Mouse (Mus musculus) B cell, adult 2 months (primary cell): ENCODE results near the gene Pphln1.
A peak's percentile ranks its signal among the peaks of the same experiment; 100 is the strongest.

Experiments
- DNase-seq, 2 experiments: peaks; one replicate each; pipeline ENCODE4 v3.0.0; 2022

Gene Pphln1

DNA sequence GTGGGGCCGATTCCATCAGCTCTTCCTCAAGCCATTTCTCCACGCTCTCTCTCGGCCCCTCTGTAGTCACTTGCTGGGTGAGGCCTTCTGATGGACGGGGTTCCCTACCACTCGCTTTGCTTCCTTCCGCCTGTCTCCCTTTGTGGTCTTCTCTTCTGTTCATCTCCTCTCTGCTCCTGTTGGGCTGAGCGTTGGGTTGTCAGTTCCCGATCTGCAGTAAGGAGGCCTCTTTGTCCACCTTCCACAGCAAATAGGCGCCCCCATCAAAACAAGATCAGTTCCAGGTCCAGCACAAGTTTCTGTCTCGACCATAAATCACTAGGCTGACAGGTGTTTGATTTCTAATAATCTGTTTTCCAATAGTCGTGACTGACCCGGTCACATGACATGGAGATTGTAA, 37.8 kb downstream of the Pphln1 start:
- no peak for DNase-seq

DNA sequence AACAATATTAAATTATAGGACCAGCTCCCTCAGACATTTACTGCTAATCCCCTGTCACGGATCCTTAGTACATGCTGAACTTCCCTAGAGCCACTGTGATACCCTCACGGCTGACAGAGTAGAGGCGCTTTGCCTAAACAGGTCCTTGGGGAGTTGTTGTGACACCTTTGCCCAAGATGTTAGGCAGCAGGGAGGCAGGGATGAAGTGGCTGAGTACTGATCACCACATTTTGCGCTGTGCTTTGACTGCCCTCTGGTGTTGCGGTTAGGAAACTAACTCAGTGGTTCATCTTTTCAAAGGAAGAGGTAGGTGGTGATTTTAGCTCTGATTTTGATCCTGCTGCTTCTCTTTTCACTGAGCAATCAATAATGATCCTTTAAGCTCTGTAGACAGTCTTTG, 40.5 kb downstream of the Pphln1 start:
- peak; percentile 68 for DNase-seq

DNA sequence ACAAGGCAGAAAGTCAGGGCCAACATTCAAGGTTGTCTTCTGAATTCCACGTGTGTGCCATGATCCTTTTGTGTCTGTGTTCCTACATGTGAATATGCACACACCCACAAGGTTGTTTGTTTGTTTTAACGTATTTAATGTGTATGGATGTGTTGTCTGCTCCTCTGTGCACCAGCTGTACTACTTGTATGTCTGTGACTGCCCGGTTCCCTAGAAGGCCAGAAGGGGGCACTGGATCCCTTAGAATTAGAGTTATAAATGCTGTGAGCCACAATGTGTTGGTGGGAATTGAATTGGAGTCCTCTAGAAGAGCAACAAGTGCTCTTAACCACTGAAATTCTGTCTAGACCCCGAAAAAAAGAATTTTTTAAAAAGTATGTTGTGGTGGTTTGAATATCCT, 44.1 kb downstream of the Pphln1 start:
- DNase-seq: peak; percentile 11 to 27

DNA sequence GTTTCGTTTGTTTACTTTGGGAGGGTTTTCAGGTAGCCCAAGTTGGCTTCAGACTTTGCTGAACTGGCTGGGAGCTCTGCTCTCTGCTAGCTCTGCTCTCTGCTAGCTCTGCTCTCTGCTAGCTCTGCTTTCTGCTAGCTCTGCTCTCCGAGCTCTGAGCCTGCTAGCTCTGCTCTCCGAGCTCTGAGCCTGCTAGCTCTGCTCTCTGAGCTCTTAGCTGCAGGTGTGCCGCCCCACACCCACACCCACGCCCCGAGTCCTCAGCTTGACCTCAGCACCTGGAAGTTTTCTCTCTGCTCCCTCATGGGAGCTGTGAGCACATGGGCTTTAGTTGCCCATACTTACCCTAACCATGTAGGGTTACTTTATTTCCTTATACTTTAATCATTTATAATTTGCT, 45.5 kb downstream of the Pphln1 start:
- DNase-seq: no peak

DNA sequence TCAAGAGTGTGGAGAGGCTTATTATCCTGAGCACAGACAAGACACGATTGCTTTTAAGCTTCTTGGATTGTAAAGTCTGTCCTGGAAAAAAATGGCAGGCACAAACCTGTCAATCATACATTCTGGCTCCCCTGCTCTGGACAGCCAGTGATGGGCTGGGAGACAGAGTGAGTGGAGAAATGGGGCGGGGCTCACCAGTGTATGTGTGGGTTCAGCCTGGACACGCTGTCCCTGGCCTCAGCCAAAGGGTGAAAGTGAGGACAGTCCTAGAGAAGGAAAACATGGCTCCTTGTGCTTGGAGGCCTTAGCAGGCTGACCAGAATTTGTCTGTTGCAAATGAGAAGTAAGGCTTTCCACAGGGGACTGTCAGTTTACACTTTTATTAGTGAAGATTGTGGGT, 50.7 kb downstream of the Pphln1 start:
- no peak for DNase-seq

DNA sequence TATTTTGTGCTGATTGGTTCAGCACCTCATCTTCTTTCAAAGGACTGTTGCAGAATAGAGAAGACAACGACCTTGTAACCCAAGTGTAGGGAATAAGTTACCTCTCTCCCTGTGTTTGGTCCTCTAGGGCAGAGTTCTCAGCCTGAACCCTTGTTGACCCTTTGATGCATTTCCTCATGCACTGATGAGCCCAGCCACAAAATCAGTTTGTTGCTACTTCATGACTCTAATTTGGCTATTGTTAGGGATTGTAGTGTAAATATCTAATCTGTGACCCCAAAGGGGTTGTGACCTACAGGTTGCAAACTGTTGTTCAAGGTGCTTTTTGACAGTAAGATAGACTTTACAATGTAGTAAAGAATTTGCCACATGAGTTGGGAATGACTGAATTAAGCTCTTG, 55.1 kb downstream of the Pphln1 start:
- DNase-seq: no peak

DNA sequence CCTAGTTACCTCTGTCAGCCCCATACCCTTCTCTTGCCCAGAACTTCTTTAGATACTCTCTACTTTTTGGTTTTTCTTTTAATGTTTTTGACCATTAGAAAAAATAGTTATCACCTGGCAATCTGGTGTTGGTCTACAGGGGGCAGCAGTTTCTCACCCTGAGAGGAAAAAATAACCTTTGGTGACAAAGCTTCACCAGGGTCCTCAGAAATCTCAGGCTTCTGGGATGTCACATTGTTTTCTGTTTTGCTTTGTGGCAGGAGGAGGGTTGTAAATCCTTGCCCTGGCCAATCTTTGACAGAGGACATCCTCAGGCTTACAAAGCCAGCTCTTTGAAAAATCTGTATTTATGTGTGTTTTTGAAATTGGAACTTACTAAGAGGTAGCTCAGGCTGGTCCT, 57.9 kb downstream of the Pphln1 start:
- DNase-seq: no peak

DNA sequence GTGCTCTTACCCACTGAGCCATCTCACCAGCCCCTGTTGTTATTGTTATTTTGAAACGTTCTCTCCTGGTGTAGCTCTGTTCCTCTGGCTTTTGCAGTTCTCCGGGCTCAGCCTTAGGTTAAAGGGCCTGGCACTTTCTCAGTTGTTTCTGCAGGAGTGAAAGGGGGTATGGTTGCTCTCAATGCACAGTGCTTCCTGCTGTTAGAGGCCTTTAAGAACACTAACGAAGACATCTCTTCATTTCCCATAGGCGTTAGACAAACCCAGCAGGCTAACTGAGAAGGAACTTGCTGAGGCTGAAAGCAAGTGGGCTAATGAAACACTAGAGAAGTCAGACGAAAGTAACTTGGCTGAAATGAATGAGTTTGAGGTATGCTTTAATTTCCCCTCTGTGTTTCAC, 61.3 kb downstream of the Pphln1 start:
- no peak for DNase-seq

DNA sequence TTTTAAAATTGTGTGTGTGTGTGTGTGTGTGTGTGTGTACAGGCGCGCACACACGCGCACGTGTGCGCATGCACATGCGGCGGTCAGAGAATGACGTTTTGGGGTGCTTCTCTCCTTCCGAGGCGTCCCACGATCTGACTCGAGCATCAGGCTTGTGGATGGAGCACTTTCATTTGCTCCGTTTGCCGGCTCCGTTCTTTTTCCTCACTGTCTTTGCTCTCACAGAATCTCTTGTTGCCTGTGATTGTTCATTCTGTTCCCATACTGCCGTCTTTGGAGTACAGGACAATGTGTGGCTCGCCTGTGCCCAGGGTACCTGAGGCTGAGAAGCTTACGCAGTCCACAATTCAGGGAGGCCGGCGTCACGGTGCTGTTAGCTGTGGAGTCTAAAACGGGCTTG, 62.9 kb downstream of the Pphln1 start:
- no peak for DNase-seq

DNA sequence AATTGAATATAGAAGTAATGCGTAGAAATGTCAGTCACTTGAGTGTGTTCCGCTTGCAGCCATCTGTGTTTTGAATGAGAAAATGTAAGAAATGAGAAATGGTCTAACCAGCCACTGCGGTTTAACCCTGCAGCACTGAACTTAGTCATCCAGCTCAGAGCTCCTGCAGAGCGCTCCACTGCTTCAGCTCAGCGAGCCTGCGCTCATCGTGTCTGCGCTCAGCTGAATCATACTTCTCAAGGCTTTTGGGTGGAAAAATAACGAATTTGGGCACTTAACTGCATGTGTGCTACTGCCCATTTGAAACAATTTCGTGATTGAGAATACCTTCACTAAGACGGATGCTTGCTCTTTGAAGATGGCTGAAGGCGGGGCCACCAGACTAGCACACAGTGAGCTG, 73.5 kb downstream of the Pphln1 start:
- no peak for DNase-seq

DNA sequence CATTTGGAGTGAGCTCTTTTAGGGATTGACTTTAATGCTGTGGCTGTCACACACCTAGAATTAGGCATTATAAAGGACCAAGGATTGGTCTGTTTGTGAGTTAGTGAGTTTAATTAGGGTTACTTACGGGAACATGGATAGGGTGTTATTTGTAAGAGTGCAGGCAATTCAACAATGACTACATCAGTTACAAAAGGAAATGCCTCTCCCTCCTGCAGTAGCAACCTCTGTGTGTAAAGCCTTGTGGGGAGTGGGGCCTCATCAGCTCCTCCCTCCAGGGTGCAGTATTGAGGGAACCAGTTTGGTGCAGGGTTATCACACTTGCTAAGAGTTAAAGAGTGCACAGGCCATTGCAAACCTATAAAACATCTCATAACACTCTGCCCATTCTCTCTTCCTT, 73.9 kb downstream of the Pphln1 start:
- DNase-seq: no peak

DNA sequence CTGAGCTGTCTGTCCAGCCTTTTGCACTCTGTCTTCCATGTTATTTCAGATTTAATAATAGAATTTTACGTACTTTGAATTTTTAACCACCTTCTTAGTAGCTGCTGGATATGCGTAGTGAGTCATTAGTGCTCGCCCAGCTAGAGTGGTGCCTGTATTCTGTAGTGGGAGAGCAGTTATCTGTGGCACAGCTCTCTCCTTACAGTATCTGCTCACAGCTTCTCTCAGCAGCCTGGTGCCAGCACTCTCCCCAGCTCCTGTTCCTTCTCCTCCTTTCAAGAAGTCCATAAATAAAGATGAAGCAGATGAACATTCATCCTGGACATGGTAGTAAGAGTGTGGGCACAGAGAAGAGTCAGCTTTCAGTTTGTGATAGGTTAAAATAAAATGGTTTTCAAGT, 76.1 kb downstream of the Pphln1 start:
- DNase-seq: no peak

DNA sequence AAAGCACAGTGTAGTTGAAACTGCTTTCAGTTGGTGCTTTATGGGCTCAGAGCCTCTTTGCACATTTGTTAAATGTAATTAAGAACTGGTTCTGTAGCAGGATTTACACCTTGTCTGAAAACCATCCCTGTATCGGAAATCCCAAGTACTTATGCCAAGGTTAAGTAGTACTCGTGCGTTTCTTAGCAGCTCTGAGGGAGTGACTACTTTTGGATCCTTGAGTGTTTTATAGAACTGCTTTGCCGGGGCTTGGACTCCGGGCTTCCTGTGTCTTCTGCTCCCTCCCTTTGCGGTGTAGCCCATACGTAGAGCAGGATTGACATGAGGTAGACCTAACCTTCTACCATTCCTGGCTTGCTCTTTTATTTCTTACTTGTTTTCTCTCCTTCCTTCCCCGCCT, 77.5 kb downstream of the Pphln1 start:
- DNase-seq: no peak

DNA sequence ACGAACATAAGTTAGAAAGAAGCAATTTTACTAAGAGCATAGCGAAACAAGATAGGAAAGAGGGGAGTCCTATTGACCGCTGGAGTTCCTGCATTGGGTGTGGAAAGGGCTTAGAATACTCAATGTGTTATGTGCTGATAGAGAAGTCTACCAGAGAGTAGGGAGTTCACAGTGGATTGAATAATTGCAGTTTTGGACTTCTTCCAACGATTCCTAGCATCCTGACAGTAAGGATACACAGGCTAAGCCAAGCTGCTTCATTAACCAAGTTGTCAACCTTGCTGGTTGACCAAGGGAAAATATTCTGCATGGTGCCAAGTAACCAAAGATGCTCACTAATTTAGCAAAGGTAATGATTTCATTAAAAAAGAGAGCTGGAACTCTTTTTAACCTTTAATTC, 79.6 kb downstream of the Pphln1 start:
- DNase-seq: no peak

DNA sequence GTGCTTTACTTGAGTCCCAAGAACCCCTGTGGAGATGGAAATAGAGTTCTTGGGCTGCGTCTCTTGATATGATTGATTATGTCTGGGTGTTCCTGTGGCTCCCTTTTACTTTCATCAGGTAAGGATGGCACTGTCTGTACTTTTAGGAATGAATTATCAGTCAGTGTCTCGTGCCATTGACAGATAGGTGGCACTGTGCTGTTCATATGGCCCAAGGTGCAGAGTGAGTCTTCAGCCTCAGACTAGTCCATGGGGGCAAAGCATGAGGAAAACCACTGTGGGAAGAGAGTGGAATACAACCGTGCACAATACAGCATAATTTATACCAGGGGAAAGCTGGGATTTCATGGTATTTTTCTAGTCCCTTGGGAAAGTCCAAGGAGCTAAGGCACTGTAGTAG, 80.5 kb downstream of the Pphln1 start:
- DNase-seq: no peak

DNA sequence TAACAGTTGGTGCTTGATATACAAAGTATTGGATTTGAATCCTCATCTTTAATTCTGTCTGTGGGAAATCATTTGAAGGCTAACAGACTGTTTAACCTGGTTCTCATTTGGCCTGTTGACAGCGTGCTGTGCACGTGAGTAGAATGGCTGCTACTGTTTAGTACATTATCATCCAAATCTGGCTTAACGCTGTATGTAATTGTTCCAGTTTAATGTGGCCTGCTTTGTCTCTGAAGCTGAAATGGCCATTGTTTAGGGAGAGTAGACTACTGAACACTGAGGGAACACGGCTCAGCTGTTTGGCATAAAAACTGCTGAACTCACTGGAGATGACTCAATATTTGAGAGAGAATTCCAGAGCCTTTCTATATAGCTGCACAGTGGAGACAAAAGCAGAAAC, 81.3 kb downstream of the Pphln1 start:
- no peak for DNase-seq

DNA sequence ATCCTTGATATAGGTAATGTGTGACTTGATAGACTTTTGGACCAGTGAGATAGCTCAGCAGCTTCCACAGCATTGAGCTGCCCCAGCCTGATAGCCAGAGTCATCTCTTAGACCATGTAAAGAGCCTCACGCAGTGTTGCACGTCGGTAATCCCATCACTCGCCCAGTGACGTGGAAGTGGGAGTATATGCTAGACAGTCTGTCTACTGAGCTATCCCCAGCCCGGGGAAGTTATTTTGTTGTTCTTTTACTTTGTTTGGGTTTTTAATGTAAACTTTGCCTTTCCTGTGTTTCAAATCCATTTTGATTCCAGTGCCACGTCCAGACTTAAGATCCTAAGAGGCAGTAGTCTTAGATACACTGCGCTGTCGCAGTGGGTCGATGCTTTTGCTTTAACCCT, 83.0 kb downstream of the Pphln1 start:
- no peak for DNase-seq

DNA sequence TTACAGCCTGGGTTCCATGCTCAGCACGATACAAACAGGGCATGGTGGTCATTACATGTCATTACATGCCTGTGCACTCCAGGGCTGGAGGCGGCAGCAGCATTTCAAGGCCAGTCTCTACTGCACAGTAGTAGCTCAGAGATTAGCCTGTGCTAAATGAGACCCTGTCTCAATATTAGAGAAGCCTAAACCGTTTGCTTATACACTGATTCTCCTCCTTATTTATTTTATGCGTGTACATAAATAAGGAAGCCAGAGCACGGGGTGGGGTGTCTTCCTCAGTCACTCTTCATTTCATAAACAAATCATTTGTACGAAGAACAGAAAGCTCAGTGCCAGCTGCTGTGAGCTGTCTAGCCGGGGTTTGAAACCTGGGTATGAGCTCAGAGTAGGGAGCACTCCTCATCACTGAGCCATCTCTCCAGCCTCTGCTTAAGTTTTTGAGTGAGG, 86.1 kb downstream of the Pphln1 start:
- no peak for DNase-seq

DNA sequence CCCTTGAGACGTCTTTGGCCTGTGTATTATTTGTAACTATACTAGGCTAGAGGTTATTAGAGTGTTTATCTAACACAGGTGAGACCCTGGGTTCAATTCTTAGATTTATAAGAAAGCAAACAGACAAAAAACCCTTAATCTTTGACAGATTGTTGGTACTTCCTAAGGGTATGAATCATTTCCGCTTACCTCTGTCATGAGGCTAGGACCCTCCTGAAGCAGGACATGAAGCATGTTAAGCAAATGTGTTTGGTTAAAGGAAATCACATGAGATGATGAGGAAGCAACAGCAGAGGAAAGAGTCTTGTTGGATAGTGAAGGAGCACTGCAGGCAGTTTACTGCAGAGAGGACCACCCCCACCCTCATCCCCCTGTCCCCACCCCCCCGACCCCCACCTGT, 87.1 kb downstream of the Pphln1 start:
- DNase-seq: no peak

DNA sequence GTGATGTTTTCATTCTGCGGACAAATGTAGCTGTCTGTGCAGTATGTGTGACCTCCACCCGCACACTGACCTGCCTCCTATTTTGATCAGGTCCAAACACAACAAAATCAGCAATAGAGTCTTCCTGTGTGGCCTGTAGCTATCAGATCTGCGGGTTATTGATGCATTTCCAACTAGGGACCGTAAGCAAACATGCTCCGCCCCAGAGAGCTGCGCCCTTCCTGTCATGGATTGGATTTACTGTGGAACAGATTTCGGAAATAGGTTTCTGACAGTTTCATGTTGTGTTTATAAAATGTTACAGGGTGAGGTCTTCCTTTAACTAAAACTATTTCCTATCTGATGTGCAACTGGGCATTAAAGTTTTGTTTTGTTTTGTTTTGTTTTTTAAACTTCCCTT, 87.9 kb downstream of the Pphln1 start:
- DNase-seq: no peak

DNA sequence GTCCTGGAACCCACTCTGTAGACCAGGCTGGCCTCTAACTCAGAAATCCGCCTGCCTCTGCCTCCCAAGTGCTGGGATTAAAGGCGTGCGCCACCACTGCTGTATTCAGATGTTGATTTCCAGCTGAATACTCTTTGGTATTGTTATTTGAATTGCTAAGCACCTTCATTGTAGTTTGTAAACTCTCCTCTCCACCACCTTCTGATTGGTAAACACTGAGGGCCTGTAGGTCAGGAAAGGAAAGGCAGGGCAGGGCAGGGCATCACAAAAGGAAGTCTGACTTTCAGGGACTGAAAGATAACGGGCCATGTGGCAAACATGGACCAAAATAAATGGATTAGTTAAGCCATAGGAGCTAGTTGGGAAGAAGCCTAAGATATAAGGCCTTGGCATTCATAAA, 91.4 kb downstream of the Pphln1 start:
- DNase-seq: no peak

DNA sequence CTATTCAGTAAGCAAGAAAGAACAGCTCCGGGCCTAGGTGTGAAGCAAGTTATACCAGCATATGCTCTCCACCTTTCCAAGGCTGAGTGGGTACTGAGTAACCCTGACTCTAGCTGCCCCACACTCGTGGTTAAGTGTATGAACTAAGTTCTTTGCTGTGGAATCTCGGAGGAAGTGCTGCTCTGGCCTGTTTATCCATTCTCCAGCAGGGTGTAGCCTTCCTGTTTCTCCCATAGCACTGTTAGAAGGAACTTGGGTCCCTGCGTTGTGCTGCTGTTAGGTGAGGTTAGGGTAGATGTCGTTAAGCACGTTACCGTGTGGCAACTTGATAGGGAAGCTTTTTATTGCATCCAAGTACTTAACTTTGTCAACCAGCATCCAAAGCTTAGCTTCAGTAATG, 96.5 kb downstream of the Pphln1 start:
- no peak for DNase-seq

DNA sequence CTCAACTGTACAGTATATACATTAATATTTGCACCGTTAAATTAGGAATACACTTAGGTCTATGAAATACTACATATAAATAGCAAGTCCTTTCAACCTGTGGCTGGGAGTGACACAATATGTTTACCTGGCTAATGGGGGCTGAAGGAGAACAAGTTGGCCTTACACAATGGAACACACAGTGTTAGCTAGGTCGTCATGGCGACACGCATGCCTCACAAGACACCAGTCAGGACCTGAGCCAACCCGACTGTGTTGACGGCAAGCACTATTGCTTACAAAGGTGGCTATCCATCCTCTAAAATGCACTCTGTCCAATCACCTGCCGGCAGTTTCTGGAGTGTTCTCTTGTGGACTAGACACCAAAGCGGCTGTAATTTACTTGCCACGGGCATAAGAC, 101.7 kb downstream of the Pphln1 start:
- DNase-seq: no peak

DNA sequence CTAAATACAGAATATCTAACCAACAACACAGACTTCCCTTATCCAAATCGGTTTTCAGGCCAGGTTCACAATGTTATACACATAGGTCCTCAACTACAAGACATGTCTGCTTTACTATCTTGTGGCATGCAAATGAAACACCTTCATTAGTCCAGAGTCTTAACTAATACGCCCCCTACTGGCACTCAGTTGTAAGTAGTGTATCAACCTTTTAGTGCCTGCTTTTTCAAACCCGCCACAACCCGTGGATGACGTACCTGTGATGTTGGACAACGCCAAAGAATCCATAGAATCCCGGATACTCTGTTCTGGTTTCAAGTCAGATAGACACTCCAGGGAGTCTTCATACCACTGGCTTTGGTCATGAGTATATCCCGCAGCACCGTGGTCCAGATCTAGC, 104.6 kb downstream of the Pphln1 start:
- DNase-seq: no peak

DNA sequence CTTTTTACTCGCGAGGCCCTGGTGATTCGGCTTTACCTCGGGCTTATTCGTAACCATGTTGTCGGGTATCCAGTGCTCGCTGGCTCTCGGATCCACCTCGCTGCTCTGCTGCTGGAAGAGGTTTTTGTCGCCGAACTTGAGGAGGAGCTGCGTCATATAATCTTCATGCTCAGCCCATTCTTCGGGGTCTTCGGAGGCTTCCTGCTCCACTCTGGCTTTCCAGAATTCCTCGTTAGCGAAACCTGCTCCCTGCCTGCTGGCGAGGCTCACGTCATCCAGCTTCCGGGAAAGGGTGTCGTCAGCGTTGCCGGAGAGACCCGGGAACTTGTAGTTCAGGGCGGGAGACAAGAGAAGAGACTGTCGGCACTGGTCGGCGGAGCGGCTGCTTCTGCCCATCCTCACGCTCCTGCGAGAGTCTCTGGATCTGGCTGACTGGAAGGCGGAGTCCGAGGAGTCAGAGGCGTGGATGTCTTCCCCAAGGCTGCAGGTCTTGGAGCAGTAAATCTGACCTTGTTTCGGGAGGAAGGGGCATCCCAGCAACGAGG, 105.1 kb downstream of the Pphln1 start:
- DNase-seq: no peak

DNA sequence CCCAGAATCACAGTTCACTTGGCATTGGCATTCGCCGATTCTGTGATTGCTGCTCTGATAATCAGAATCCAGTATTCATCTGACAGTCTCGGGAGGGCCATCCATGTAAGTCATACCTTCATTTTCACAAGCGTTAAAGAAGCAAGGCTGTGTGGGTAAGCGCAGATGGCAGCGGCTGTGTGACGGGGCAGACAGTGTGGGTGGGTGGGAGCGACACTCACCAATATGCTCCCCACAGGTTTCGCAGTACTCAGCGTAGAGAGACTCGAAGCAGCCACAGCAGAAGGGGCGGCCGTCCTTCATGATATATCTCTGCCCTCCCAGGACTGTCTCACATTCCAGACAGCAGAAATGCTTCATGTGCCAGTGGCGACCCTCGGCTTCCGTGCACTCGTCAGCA, 106.7 kb downstream of the Pphln1 start:
- no peak for DNase-seq
